Mouse (Mus musculus): Measurements from ENCODE around the gene Hist2h2ac. TPM values are rescaled to one million over a fixed set of nuclear protein-coding genes. Genes with fewer than 3 reads are reported as not detected.

Gene Hist2h2ac
- polyA plus RNA-seq, 1 experiment from 2014 or later = 3.4 TPM

- POLR2A ChIA-PET = interaction anchor here (0.6 to 3.7 kb wide), 12 partner anchors 9 to 83 kb away, joined by 3 to 20 read pairs (median 5); partner anchors contain the start of genes Bola1, Hist2h2ab, Hist2h2ac and Hist2h2be
- CTCF ChIA-PET = interaction anchor here (0.6 to 4.8 kb wide), 7 partner anchors 14 to 130 kb away, joined by 3 to 60 read pairs (median 3); partner anchors contain the start of genes Bola1, Hist2h2ab, Hist2h2ac and Hist2h2be
- no peak for ATAC-seq
These were observed 24.1 kb downstream of the Hist2h2ac start for GRCm38 (mm10) chr3:96196437-96197128.

GRCm38 (mm10) chr3:96195616-96196313 is 24.9 kb downstream of the Hist2h2ac start:
- CTCF ChIA-PET = interaction anchor here (0.6 to 4.8 kb wide), 6 partner anchors 12 to 129 kb away, joined by 3 to 60 read pairs (median 4); partner anchors contain the start of genes Bola1, Hist2h2ab, Hist2h2ac and Hist2h2be
- no peaks in the 10 kb centered on the region for H3K27me3 ChIP-seq
- TF ChIP-seq CTCF (IDR thresholded peaks at IDR 0.05) = no peak
- in situ Hi-C loops (cut with MboI; ENCODE audit: low pct_unique_long_range_greater_than_20kb) = no loop called here
- DNase-seq (ENCODE audit: low read depth, low spot score) (no peak), ATAC-seq (no peak)
- POLR2A ChIA-PET = interaction anchor here (0.7 to 3.7 kb wide), 8 partner anchors 10 to 48 kb away, joined by 3 to 20 read pairs (median 8); partner anchors contain the start of genes Bola1, Hist2h2ab, Hist2h2ac and Hist2h2be

More at GRCm38 (mm10) chr3:96196437-96197128, 24.1 kb downstream of the Hist2h2ac start:
- no peaks in the 10 kb centered on the region for H3K27me3 ChIP-seq
- DNase-seq (ENCODE audit: low read depth, low spot score) = no peak
- in situ Hi-C loops (cut with MboI; ENCODE audit: low pct_unique_long_range_greater_than_20kb) = no loop called here
- no peak for TF ChIP-seq CTCF (IDR thresholded peaks at IDR 0.05)

- CTCF ChIA-PET = interaction anchor here (1.2 kb wide), 1 partner anchor 11 kb away, joined by 5 read pairs; no protein-coding TSS in a partner anchor
- in situ Hi-C loops (cut with MboI; ENCODE audit: low pct_unique_long_range_greater_than_20kb) = no loop called here
- no peaks in the 10 kb centered on the region for H3K27me3 ChIP-seq
- TF ChIP-seq CTCF (IDR thresholded peaks at IDR 0.05) = no peak
- DNase-seq (ENCODE audit: low read depth, low spot score) = no peak
- POLR2A ChIA-PET = interaction anchor here (0.6 to 3.7 kb wide), 3 partner anchors 21 to 25 kb away, joined by 3 to 20 read pairs (median 3); partner anchors contain the start of genes Bola1, Hist2h2ab and Sf3b4
- no peak for ATAC-seq
These were observed 25.7 kb downstream of the Hist2h2ac start for GRCm38 (mm10) chr3:96194966-96195365.

GRCm38 (mm10) chr3:96192977-96193376 is 27.7 kb downstream of the Hist2h2ac start:
- ATAC-seq (no peak), DNase-seq (ENCODE audit: low read depth, low spot score) (no peak)
- no peak for TF ChIP-seq CTCF (IDR thresholded peaks at IDR 0.05)
- ChIA-PET POLR2A (interaction anchor here (1.3 to 2.1 kb wide), 2 partner anchors 11 to 32 kb away, joined by 4 to 7 read pairs; partner anchors contain the start of gene Mtmr11), CTCF (interaction anchor here (0.9 to 1.9 kb wide), 5 partner anchors 14 to 123 kb away, joined by 3 to 6 read pairs (median 4); no protein-coding TSS in a partner anchor)
- H3K27me3 ChIP-seq = no peaks in the 10 kb centered on the region
- in situ Hi-C loops (cut with MboI; ENCODE audit: low pct_unique_long_range_greater_than_20kb) = no loop called here

- CTCF ChIA-PET = interaction anchor here (0.9 to 2.0 kb wide), 3 partner anchors 9 to 14 kb away, joined by 3 to 5 read pairs (median 3); no protein-coding TSS in a partner anchor
- POLR2A ChIA-PET = interaction anchor here (0.6 to 2.2 kb wide), 3 partner anchors 8 to 37 kb away, joined by 3 to 9 read pairs (median 5); partner anchors contain the start of genes Bola1, Hist2h2ab and Sf3b4
- no peak for ATAC-seq
- in situ Hi-C loops (cut with MboI; ENCODE audit: low pct_unique_long_range_greater_than_20kb) = no loop called here
- no peak for DNase-seq (ENCODE audit: low read depth, low spot score)
- no peak for TF ChIP-seq CTCF (IDR thresholded peaks at IDR 0.05)
- H3K27me3 ChIP-seq = no peaks in the 10 kb centered on the region
These were observed 38.3 kb downstream of the Hist2h2ac start for GRCm38 (mm10) chr3:96182382-96182776.

- TF ChIP-seq CTCF (IDR thresholded peaks at IDR 0.05) = no peak
- no peak for DNase-seq (ENCODE audit: low read depth, low spot score)
These were observed 38.9 kb downstream of the Hist2h2ac start for GRCm38 (mm10) chr3:96181510-96182381.

GRCm38 (mm10) chr3:96180727-96181477 is 39.8 kb downstream of the Hist2h2ac start, which contains the start of gene Sv2a:
Gene Sv2a, plus strand, starts transcription at chr3:96181151.
- in situ Hi-C loops (cut with MboI; ENCODE audit: low pct_unique_long_range_greater_than_20kb) = no loop called here
- ChIA-PET CTCF (interaction anchor here (1.2 to 1.8 kb wide), 2 partner anchors 11 to 115 kb away, joined by 4 to 5 read pairs; no protein-coding TSS in a partner anchor), POLR2A (interaction anchor here (2.2 to 2.9 kb wide), 3 partner anchors 8 to 38 kb away, joined by 5 to 10 read pairs (median 9); partner anchors contain the start of genes Bola1, Hist2h2ab and Sf3b4)
- TF ChIP-seq CTCF (IDR thresholded peaks at IDR 0.05) = no peak
- ATAC-seq (no peak), DNase-seq (ENCODE audit: low read depth, low spot score) (no peak)
- no peaks in the 10 kb centered on the region for H3K27me3 ChIP-seq

More at GRCm38 (mm10) chr3:96181510-96182381, 38.9 kb downstream of the Hist2h2ac start:
- in situ Hi-C loops (cut with MboI; ENCODE audit: low pct_unique_long_range_greater_than_20kb) = no loop called here
- ChIA-PET POLR2A (interaction anchor here (0.5 to 2.9 kb wide), 4 partner anchors 9 to 38 kb away, joined by 4 to 10 read pairs (median 7); partner anchors contain the start of genes Bola1, Hist2h2ab and Sf3b4), CTCF (interaction anchor here (1.1 kb wide), 1 partner anchor 10 kb away, joined by 3 read pairs; no protein-coding TSS in a partner anchor)
- no peaks in the 10 kb centered on the region for H3K27me3 ChIP-seq
- no peak for ATAC-seq

- POLR2A ChIA-PET = interaction anchor here (0.6 to 2.9 kb wide), 2 partner anchors 17 to 269 kb away, joined by 3 to 10 read pairs; no protein-coding TSS in a partner anchor
- DNase-seq (ENCODE audit: low read depth, low spot score) (no peak), ATAC-seq (no peak)
- CTCF ChIA-PET = interaction anchor here (1.2 to 2.1 kb wide), 3 partner anchors 10 to 113 kb away, joined by 4 to 6 read pairs (median 5); no protein-coding TSS in a partner anchor
- H3K27me3 ChIP-seq = no peaks in the 10 kb centered on the region
- TF ChIP-seq CTCF (IDR thresholded peaks at IDR 0.05) = no peak
- in situ Hi-C loops (cut with MboI; ENCODE audit: low pct_unique_long_range_greater_than_20kb) = no loop called here
These were observed 41.1 kb downstream of the Hist2h2ac start for GRCm38 (mm10) chr3:96179531-96179930.

Measured in Patski (cell line).